Mouse (Mus musculus) T-helper 17 cell (primary cell): ENCODE data around the gene Vgll2.

Source experiments
- in situ Hi-C, 2 experiments: fragments of 300-600 bp; cut with MboI, MseI; formaldehyde crosslinking; loops; 1 replicate in 1 of 2; 2 replicates in 1 of 2; pipeline ENCODE4 v1.15.1; 2025; ENCODE audit warnings: high pct_unique_total_duplicates in 2 of 2

Gene Vgll2

GRCm38 (mm10) chr10:52022413-52023212 is at the start of gene Vgll2:
Gene Vgll2, plus strand, starts transcription at chr10:52022502.
- in situ Hi-C loops: no loop called here

DNA sequence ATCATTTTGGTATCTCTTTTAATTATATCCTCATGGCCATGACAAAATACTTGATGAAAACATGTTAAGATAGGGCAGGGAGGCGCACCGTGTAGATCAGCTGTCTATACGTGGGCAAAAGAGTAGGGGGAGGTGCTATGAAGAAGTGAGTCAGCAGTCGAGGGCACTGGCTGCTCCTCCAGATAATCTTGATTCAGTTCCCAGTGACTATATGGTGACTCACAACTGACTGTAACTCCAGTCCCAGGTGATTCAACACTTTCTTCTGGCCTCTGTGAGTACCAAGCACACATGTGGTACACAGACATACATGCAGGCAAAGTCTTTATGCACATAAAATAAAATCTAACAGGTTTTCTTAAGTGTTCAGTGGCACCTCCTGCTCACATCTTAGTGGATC is 47.2 kb upstream of the Vgll2 start:
- in situ Hi-C loops: no loop called here

DNA sequence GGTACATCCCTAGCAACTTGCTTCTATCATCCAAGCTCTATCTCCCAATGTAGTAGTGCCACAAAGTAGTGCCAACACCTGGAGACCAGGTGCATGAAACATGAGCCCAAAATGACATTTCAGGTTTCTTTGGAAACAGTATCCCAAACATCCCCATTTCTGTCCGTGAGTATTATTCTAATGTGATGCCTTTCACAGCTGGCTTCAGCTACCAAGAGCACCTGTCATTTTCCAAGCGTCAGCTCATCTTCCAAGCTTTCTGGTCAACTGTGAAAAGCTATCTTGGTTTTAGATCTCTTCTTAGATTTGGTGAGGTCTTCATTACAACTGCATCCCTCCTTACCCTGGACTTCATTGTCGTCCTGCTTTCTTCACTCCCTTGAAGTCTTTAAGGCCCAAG is 46.7 kb upstream of the Vgll2 start:
- in situ Hi-C loops: no loop called here

GRCm38 (mm10) chr10:51981651-51982050 is 40.7 kb upstream of the Vgll2 start:
- in situ Hi-C loops: no loop called here

GRCm38 (mm10) chr10:51982395-51982794 is 39.9 kb upstream of the Vgll2 start:
- in situ Hi-C loops: no loop called here

DNA sequence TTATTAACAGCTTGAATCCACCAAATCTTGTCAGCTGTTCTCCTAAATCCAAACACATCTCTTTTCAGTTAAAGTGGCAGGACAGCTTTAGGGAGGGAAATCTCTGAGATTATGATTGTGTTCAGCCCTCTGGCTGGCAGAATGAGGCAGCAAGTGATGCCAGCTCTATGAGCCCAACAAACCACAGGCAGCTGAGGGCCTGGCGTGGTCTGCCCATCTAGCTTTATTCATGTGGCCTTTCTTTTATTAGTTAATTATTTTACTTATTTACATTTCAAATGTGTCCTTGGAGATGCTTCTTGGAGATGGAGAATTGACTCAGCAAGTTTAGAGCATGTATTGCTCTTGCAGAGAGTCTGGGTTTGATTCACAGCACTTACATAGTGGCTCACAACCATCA is 3.8 kb upstream of the Vgll2 start:
- in situ Hi-C loops: no loop called here

GRCm38 (mm10) chr10:52021231-52021630 is 1.1 kb upstream of the Vgll2 start:
- in situ Hi-C loops: no loop called here

- in situ Hi-C loops: no loop called here
Observed at GRCm38 (mm10) chr10:52021736-52022394, 437 bp upstream of the Vgll2 start.

DNA sequence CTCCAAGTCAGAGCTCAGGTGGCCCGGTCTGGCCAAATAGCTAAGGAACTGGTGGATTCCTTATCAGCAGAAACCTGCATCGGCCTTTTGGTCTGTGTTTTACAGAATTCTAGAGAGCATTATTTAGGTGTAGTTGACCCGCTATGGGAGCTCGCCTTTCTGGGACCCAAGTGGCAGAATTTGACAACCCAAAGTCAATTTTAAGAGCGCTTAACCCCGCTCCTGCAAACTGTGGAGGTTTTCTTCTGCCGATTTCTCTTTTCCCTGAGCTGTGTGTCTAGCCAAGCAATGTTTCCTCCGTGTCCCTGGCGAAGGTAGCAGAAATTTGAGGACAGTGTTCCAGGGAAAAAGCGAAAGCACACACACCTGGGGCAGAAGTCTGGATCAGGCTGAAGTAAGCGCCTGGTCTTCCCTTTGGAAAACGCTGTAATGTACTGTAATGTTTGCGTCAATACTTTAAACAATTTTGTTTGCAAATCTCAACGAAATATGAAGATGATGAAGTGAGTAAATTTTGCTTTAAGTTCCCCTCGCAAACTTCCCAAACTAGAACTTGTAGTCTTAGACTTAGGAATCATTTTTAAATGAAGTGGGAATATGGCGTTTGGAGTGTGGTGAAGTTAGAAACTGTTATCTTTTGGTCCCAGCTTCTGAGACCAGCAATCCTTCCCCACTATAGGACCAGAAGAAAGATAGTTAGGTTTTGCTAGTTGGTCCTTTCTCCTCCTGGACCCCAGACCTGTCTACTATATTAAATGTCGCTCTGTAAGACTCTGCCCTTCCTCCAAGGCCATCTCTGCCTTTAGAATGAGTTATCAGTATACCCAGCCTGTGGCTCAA is 1.1 kb downstream of the Vgll2 start:
- in situ Hi-C loops: no loop called here

- in situ Hi-C loops: no loop called here
Observed at GRCm38 (mm10) chr10:52024053-52024410, 1.7 kb downstream of the Vgll2 start.

DNA sequence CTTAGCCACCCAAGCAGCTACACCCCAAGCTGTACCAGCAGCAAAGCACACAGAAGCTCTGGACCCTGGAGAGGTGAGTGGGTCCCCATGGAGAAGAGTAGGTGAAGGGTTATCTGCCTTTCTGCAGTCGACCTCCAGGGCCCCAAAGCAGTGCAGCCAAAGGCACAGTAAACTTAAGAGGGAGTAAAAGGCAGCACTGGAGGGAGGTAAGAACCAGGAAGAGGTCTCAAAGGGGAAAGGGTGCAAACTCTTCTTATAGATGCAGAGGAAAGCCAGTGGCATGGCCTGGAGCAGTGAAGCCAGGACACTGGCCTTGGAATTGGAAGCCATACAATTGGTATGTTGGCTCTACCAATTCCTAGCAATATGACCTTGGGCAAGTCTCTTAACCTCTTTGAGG is 3.0 kb downstream of the Vgll2 start:
- in situ Hi-C loops: no loop called here

DNA sequence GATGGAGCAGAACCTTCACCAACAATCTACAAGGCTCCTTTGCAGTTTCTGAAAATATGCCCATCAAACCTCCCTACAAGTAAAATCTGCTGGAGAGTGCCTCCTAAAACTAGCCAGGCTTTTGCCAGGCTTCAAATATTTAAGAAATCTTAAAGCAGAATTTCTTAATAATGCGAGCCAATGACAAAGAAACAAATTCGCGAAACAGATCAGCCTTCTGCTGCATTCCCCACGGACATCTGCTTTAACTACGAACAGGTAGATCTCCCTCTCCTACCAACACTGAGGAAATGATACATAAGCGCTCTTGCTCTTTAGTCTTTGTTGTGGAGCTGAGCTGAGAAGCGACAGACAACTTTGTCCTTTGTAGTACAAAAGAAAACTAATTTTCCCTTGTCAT is 3.5 kb downstream of the Vgll2 start:
- in situ Hi-C loops: no loop called here

DNA sequence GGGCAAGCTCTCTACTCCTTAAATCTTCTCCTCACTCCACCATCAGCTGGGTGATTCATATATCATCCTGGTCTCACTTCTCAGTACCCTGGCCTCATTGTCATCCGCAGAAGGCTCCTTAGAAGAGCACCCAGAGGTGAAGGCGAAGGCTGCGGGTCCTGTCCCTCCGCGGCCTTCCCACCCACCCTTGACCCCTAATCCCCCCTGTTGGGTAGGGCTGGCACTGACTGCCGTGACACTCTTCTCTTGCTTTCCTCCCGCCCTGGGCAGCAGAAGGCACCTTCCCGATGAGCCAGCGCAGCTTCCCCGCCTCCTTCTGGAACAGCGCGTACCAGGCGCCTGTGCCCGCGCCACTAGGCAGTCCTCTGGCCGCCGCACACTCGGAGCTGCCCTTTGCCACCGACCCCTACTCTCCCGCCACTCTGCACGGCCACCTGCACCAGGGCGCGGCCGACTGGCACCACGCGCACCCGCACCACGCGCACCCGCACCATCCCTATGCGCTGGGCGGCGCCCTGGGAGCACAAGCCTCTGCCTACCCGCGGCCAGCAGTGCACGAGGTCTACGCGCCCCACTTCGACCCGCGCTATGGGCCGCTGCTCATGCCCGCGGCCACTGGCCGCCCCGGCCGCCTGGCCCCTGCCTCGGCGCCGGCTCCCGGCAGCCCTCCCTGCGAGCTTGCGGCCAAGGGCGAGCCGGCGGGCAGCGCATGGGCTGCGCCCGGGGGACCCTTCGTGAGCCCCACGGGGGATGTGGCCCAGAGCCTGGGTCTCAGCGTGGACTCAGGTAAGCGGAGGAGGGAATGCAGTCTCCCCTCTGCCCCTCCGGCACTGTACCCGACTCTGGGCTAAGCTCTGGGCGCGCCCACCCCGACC is 5.1 kb downstream of the Vgll2 start:
- in situ Hi-C loops: no loop called here

DNA sequence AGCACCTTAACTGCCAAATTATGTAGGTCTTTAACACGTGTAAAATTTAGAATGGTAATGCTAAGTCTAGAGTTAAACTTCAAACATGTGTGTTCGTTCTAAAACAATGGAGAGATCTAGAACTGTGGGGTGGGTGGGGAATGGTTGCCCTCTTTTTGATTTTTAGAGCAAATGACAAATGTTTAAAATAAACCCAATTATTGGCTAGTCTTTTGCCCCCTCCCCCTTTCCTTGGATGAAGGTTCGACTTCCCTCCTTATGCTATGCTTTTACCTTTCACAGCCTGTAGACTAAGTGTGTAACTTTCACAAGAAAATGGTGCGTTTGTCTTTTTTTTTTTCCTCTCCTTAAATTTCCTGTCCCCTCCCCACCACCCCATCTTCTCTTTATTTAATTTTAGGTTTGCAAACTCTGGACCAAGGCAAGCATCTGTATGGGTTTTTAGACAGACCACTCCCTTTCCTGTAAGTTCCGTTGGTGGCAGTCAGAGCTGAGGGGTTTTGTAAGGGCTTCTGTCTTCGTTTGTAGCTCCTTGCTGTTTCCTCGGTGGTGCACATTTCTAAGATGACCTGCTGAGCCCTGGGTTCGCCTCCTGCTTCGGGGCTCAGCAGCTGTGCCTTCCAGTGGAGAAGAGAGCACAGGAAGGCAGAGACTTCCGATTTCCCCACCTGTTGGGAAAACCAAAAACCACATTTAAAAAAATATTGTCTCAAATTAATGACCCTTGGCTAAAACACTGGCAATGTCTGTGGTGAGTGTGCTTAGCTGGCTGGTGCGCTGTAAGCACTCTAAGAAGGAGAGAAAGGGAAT is 6.5 kb downstream of the Vgll2 start:
- in situ Hi-C loops: no loop called here

GRCm38 (mm10) chr10:52029421-52030080 is 7.2 kb downstream of the Vgll2 start:
- in situ Hi-C loops: no loop called here

- in situ Hi-C loops: no loop called here
Observed at GRCm38 (mm10) chr10:52033729-52034128, 11.4 kb downstream of the Vgll2 start.

DNA sequence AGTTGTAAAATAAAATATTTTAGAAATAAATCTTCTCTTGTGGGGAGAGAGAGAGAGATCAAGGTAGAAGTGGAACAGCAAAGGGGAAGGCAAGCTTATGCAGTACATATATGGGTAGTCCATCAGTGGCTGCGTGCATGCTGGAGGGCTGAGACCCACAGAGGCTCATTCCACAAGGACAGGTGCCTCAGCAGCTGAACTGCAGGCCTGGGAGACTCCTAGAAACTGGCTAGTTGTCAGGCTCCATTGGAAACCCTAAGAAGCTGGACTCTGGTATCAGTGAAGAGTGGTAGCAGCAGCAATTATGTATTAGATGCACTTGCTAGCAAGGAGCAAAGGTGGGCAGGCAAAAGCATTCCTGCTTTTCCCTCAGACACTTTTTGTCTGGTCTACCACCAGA is 17.1 kb downstream of the Vgll2 start:
- in situ Hi-C loops: no loop called here

GRCm38 (mm10) chr10:52043086-52043485 is 20.8 kb downstream of the Vgll2 start:
- in situ Hi-C loops: no loop called here

GRCm38 (mm10) chr10:52048287-52048686 is 26.0 kb downstream of the Vgll2 start:
- in situ Hi-C loops: no loop called here

DNA sequence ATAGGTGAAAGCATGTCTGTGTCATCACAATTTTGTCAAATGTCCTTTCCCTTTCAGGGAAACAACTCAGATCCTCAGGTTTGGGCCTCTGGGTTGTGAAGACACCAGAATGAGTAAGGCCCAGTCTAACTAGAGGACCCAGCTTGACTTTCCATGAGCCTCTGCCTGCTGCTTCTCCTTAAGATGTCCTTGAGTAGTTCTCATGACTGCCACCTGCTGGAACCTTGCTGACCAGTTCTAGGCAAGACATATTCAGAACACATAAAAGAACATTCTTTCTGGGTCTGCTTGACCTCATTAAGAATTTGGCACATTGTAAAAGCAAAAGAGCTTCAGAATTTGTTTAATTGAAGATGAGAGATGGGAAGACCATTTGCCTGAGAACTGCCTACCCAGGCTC is 50.2 kb downstream of the Vgll2 start:
- in situ Hi-C loops: no loop called here
